Mouse (Mus musculus): ENCODE data around the gene Lars2. TPM values are rescaled to one million over a fixed set of nuclear protein-coding genes. Genes with fewer than 3 reads are reported as not detected.
A peak's percentile ranks its signal among the peaks of the same experiment; 100 is the strongest.

Lars2 gene
- polyA plus RNA-seq, 1 experiment from 2014 or later: 999 TPM

GRCm38 (mm10) chr9:123500480-123500879 lies 133.8 kb downstream of the Lars2 start:
- ATAC-seq: no peak
- Histone ChIP-seq H3K4me3 (replicated peaks) (no peak overlapping the region), H3K27ac (no peak overlapping the region), H3K9ac (replicated peaks) (no peak overlapping the region), H3K36me3 (peaks cover 3% of the 10 kb centered on the region), H3K27me3 (no peaks in the 10 kb centered on the region), H3K9me3 (no peaks in the 10 kb centered on the region), H3K4me2 (replicated peaks) (no peak overlapping the region), H3K4me1 (replicated peaks) (peaks cover 3% of the 10 kb centered on the region; the same call in 1 of the 2 replicates)
- 89% methylated on average over 4 of the region's 4 CpGs for WGBS

DNA sequence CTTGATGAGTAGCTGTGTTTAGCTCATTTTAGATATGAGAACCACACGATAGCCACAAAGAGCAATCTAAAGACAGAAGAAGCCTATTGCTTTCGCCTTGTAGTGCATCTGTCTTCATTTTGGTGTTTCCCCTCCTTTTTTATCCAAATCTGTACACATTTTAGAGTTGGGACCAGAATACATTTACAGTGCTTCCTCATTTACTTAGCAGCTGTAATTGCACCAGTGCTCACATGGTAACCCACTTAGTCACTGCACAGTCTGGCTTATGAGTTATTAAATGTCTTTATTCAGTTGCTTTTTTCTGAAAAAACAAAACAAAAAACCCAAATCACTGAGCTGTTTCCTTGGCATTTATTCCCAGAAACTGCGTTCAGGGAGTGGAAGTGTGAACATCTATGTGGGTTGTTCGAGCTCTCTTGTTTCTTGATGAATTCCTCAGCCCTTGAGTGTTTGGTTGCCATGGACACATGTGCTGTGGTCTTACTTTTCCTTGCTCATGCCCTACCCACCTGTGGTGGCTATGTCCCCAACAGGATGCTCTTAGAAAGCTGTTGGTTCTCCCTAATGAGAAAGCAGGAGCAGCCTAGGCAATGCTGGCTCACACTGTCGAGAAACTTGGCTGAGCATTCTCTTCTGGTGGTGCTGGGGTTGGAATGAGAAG lies 136.6 kb downstream of the Lars2 start:
- Histone ChIP-seq H3K4me3 (replicated peaks) (no peak overlapping the region), H3K9ac (replicated peaks) (no peak overlapping the region)

GRCm38 (mm10) chr9:123504325-123504724 lies 137.6 kb downstream of the Lars2 start:
- Histone ChIP-seq H3K9me3 (no peaks in the 10 kb centered on the region), H3K9ac (replicated peaks) (no peak overlapping the region), H3K4me3 (replicated peaks) (no peak overlapping the region), H3K36me3 (peaks cover 3% of the 10 kb centered on the region), H3K4me1 (replicated peaks) (no peaks in the 10 kb centered on the region), H3K27me3 (no peaks in the 10 kb centered on the region), H3K4me2 (replicated peaks) (no peak overlapping the region), H3K27ac (no peak overlapping the region)
- no peak for ATAC-seq
- WGBS: 5% methylated on average over 2 of the region's 2 CpGs

More for the DNA sequence above, 136.6 kb downstream of the Lars2 start:
- 80% methylated on average over 5 of the region's 5 CpGs for WGBS
- ATAC-seq: no peak
- peaks cover 3% of the 10 kb centered on the region for H3K36me3 ChIP-seq
- H3K27ac ChIP-seq: no peak overlapping the region
- H3K4me2 ChIP-seq (replicated peaks): no peak overlapping the region
- no peaks in the 10 kb centered on the region for H3K4me1 ChIP-seq (replicated peaks)
- no peaks in the 10 kb centered on the region for H3K27me3 ChIP-seq
- no peaks in the 10 kb centered on the region for H3K9me3 ChIP-seq

DNA sequence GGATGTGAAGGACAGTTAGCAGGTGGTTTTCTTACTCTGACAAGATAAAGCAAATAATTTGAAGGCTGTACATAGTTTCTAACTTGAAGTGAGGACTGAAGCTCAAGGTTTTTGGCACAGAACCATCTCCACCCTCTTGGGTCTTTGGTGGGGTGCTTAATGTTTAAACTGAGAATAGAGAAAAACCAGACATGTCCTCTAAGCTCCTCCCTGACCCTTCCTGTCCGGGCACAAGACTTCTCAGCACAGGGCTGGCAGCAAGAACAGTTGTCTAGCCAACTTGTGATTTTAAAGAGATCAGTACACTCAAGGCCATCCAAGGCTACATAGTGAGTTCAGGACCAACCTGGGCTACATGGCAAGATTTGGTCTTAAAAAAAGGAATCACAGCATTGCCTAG lies 138.9 kb downstream of the Lars2 start:
- no peaks in the 10 kb centered on the region for H3K9me3 ChIP-seq
- 0 out of 2 replicates have a peak, but pooled peaks cover 6% of the 10 kb centered on the region for H3K4me1 ChIP-seq (replicated peaks)
- H3K4me2 ChIP-seq (replicated peaks): no peak overlapping the region
- H3K4me3 ChIP-seq (replicated peaks): no peak overlapping the region
- WGBS: 83% methylated on average over 1 of the region's 1 CpGs
- peaks cover 3% of the 10 kb centered on the region for H3K36me3 ChIP-seq
- no peak for ATAC-seq
- H3K27ac ChIP-seq: no peak overlapping the region
- no peaks in the 10 kb centered on the region for H3K27me3 ChIP-seq
- H3K9ac ChIP-seq (replicated peaks): no peak overlapping the region

DNA sequence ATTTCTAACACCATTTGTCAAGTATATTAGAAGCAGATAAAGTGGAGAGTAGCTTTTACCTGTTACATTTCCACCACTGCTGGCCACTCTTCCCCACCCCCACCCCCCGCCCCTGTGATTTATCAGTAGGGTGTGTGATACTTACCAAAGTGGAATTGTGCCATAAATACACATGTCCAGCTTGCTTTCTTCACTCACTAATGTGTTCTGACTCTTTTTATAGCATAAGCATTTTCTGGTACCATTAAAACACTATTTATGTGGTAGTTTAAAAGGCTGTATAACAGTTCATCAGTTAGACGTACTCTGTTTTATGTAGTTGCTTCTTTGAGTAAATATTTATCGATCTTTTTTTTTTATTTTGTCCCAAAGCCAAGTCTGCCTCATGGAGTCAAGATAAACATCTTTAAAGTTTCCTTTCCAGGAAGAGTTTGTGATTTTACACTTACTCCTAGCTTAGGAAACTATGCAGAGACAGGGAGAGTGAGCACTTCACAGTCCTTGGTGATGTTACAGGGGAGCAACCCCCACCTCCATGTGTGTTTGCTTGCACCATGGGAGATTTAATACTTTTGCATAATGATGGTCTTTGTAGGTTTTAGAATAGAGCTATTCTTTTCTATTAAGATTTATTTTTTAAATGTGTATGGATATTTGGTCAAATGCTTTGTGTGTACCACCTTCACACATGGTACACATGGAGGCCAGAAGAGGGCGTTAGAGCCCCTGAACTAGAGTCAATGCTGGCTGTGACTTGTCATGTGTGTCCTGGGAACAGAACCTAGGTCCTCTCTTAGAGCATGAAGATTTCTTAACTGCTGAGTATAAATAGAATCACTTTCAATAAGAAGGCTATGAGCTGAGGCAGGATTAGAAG lies 139.8 kb downstream of the Lars2 start:
- WGBS: 86% methylated on average over 4 of the region's 4 CpGs
- no peak overlapping the region for H3K4me2 ChIP-seq (replicated peaks)
- H3K27ac ChIP-seq: no peak overlapping the region
- no peaks in the 10 kb centered on the region for H3K27me3 ChIP-seq
- H3K9me3 ChIP-seq: no peaks in the 10 kb centered on the region
- no peak overlapping the region for H3K4me3 ChIP-seq (replicated peaks)
- peaks cover 9% of the 10 kb centered on the region for H3K36me3 ChIP-seq
- no peak overlapping the region for H3K9ac ChIP-seq (replicated peaks)
- ATAC-seq: no peak
- 0 out of 2 replicates have a peak, but pooled peaks cover 6% of the 10 kb centered on the region for H3K4me1 ChIP-seq (replicated peaks)

- Histone ChIP-seq H3K27ac (no peak overlapping the region), H3K9me3 (no peaks in the 10 kb centered on the region), H3K4me1 (replicated peaks) (0 out of 2 replicates have a peak, but pooled peaks cover 6% of the 10 kb centered on the region), H3K4me2 (replicated peaks) (no peak overlapping the region), H3K36me3 (peaks cover 13% of the 10 kb centered on the region), H3K4me3 (replicated peaks) (no peak overlapping the region), H3K27me3 (no peaks in the 10 kb centered on the region), H3K9ac (replicated peaks) (no peak overlapping the region)
- 82% methylated on average over 2 of the region's 2 CpGs for WGBS
- ATAC-seq: no peak
Measured at GRCm38 (mm10) chr9:123507380-123507779, 140.7 kb downstream of the Lars2 start.

DNA sequence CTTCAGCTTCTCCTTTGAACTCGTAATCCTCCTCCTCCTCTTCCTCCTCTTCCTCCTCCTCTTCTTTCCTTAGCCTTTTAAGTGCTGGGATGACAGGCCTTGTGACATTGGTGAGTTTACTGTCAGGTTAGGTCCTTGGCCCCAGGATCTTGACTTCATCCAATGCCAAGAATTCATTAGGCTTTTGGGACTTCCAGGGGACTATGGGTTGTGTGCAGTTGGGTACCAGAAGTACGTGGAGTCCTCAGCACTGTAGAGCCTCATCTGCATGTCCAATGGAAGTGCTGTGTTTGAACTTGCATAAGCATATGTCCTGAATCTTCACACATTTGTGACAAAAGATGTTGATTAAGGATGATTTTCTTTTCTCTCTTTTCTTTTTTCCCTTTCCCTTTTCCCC lies 142.3 kb downstream of the Lars2 start:
- Histone ChIP-seq H3K36me3 (peaks cover 17% of the 10 kb centered on the region), H3K27me3 (no peaks in the 10 kb centered on the region), H3K9ac (replicated peaks) (no peak overlapping the region), H3K9me3 (no peaks in the 10 kb centered on the region), H3K27ac (no peak overlapping the region), H3K4me3 (replicated peaks) (no peak overlapping the region), H3K4me1 (replicated peaks) (0 out of 2 replicates have a peak, but pooled peaks cover 6% of the 10 kb centered on the region), H3K4me2 (replicated peaks) (no peak overlapping the region)
- WGBS: 84% methylated on average over 2 of the region's 2 CpGs
- no peak for ATAC-seq

GRCm38 (mm10) chr9:123509638-123510604 lies 143.2 kb downstream of the Lars2 start:
- Histone ChIP-seq H3K27ac (peak overlapping the region; percentile 44), H3K4me3 (replicated peaks) (no peak overlapping the region), H3K9me3 (no peaks in the 10 kb centered on the region), H3K36me3 (peaks cover 17% of the 10 kb centered on the region), H3K4me1 (replicated peaks) (0 out of 2 replicates have a peak, but pooled peaks cover 6% of the 10 kb centered on the region), H3K27me3 (no peaks in the 10 kb centered on the region), H3K4me2 (replicated peaks) (no peak overlapping the region), H3K9ac (replicated peaks) (no peak overlapping the region)
- ATAC-seq: peak; percentile 60; the same call in 1 of the 2 replicates
- WGBS: 80% methylated on average over 8 of the region's 8 CpGs

GRCm38 (mm10) chr9:123510926-123511325 lies 144.2 kb downstream of the Lars2 start:
- Histone ChIP-seq H3K36me3 (peaks cover 17% of the 10 kb centered on the region), H3K27me3 (no peaks in the 10 kb centered on the region), H3K4me2 (replicated peaks) (no peak overlapping the region), H3K27ac (no peak overlapping the region), H3K4me1 (replicated peaks) (0 out of 2 replicates have a peak, but pooled peaks cover 6% of the 10 kb centered on the region), H3K9ac (replicated peaks) (no peak overlapping the region), H3K4me3 (replicated peaks) (no peak overlapping the region), H3K9me3 (no peaks in the 10 kb centered on the region)
- 94% methylated on average over 5 of the region's 5 CpGs for WGBS
- no peak for ATAC-seq

Data from midbrain, embryonic 13.5 days (tissue).